Mouse (Mus musculus) splenic B cell, adult 2 months (primary cell): ENCODE data around the gene Eomes.

Source experiments
- DNase-seq: peaks from one replicate; pipeline ENCODE4 v3.0.0-alpha.2; 2011; ENCODE audit warnings: low read depth, low spot score
- H3K27me3 ChIP-seq: 2 replicates; pipeline ENCODE4 v1.6.1; 2012; ENCODE audit warnings: mild to moderate bottlenecking, low read length, moderate library complexity, mixed read lengths; ENCODE audit not compliant: control insufficient read depth, poor library complexity, insufficient read depth, severe bottlenecking
- H3K36me3 ChIP-seq: 2 replicates; pipeline ENCODE4 v1.6.1; 2012; ENCODE audit warnings: mild to moderate bottlenecking, low read length, moderate library complexity, mixed read lengths; ENCODE audit not compliant: control insufficient read depth, poor library complexity, insufficient read depth, severe bottlenecking

Gene Eomes

GRCm38 (mm10) chr9:118478839-118479507 lies 961 bp downstream of the Eomes start:
- no peaks in the 10 kb centered on the region for H3K36me3 ChIP-seq
- no peaks in the 10 kb centered on the region for H3K27me3 ChIP-seq
- DNase-seq: peak; percentile 13

- no peaks in the 10 kb centered on the region for H3K27me3 ChIP-seq
Observed at GRCm38 (mm10) chr9:118479508-118480291, 1.7 kb downstream of the Eomes start.

DNA sequence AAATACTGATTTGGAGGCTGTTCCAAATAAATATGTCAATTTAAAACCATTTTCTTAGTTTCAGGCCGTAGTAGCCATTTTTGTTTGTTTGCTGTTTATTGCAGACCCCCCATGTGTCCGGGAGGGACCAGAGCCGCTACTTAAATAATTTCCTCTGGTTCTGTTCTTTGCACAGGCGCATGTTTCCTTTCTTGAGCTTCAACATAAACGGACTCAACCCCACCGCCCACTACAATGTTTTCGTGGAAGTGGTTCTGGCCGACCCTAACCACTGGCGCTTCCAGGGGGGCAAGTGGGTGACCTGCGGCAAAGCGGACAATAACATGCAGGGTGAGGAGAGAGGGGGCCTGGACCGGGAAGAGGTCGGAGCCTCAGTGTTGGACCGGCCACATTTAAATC lies 2.3 kb downstream of the Eomes start:
- DNase-seq: no peak
- H3K27me3 ChIP-seq: no peaks in the 10 kb centered on the region
- H3K36me3 ChIP-seq: no peaks in the 10 kb centered on the region

More at GRCm38 (mm10) chr9:118479508-118480291, 1.7 kb downstream of the Eomes start:
- no peaks in the 10 kb centered on the region for H3K36me3 ChIP-seq
- no peak for DNase-seq

DNA sequence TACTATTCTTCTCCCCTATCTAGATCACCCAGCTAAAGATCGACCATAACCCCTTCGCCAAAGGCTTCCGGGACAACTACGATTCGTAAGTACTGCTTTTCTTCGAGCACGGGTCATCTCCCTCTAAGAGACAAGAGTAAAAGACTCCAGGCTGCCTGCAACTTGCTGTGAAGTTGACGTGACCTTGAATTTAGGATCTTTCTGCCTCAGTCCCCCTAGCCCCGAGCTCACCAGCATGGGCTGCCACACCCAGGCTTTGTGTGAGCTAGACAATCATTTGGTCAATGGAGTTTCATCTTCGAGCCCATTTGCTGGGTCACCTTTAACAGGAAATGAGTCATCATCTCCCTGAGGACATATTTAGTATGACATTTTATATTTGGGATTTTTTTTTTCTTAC lies 4.2 kb downstream of the Eomes start:
- no peaks in the 10 kb centered on the region for H3K36me3 ChIP-seq
- H3K27me3 ChIP-seq: no peaks in the 10 kb centered on the region
- DNase-seq: no peak

DNA sequence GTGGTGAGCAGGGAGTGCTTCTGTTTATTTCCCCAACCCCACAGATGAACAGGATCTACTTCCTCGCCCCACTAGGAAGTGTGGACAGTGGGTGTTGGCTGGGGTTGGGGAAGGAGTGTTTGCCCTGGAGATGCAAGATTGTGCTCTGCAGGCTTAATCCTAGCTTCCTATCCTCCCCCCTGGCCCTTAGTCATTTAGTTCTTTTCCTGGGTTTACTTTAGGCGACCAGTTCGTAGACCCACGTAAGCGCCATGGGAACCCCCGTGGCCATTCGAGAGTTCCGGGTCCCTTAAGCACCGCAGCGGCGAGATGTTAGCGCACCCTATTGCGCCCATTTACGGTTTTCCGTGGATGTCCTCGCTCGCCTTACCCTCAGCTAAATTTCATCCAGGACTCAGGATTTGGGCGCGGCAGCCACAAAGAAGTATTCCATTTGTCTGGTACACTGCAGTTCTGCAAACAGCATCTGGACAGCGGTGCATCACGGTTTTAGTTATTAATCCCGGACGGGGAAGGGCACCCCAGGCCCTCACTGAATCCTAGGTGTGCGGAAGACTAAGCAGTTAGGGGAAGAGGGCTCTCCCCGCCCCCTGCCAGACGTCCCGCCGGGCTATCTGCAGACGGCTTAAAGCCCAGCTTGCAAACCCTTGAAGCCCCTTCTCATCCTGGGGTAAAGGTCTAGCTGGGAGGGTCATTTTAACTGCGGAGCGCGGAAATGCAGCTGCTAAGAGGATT lies 8.5 kb downstream of the Eomes start:
- no peak for DNase-seq
- Histone ChIP-seq H3K36me3 (no peaks in the 10 kb centered on the region), H3K27me3 (no peaks in the 10 kb centered on the region)

DNA sequence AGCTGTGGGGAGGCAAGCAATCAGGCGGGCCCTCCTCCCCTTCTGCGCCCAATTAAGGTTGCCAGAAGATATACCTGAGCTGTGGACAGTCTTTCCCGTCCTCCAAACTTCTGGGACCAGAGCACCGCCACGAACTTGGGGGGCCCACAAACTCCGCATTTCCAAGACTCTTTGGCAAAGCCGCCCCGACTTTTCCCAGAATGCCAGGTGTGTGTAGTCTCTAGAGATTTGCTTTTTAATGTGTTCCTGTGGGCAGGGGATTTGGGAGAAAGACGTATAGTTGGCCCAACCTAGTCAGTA lies 9.0 kb downstream of the Eomes start:
- Histone ChIP-seq H3K36me3 (no peaks in the 10 kb centered on the region), H3K27me3 (no peaks in the 10 kb centered on the region)
- no peak for DNase-seq

DNA sequence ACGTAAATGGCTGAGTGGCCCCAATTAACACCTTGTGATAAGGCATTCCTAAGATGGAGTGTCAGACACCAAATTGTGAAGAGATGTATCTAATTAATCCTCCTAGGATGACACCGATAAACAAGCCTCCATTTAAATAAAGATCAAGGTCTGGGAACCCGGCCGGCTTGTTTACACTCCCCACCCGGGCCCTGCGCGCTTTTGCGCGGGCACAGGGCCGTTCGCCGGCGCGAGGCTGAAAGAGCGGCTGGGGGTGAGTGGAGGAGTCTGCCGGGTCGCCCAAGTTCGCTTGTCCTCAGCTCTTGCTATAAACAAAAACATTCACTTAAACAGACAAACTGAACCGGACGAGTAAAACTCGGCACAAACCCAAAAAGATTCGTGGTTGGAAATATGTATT lies 9.6 kb downstream of the Eomes start:
- Histone ChIP-seq H3K36me3 (no peaks in the 10 kb centered on the region), H3K27me3 (no peaks in the 10 kb centered on the region)
- peak; percentile 20 for DNase-seq

GRCm38 (mm10) chr9:118488138-118488895 lies 10.3 kb downstream of the Eomes start:
- peak; percentile 57 for DNase-seq
- Histone ChIP-seq H3K27me3 (no peaks in the 10 kb centered on the region), H3K36me3 (no peaks in the 10 kb centered on the region)

DNA sequence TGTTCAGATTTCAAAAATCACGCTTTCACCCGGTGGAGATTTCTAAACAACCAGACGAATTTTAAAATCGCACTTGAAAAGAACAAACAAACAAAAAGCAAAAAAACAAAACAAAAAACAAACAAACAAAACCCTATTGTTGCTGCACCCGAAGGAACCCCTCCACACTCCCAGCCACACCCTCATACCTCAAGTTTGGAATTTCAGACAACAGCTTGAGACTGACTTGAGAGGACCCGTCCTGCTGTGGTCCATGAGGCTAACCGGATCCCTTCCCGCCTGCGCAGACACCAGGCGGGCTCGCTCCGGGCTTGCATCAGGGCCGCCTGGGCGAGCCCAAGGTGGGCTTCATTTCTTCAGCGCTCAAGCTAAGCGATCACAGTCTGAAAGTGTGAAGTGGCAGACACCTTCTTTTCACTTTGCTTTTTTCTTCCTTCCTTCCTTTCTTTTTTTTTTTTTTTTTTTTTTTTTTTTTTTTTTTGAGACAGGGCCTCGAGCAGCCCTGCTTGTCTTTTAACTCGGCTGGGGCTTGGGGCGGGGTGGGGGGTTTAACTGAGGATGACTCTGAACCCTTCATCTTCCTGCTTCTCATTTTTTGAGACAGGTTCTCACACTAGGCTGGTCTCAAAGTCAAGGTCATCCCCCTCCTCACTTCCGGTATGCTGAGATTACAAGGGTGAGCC lies 11.0 kb downstream of the Eomes start:
- no peak for DNase-seq
- Histone ChIP-seq H3K27me3 (no peaks in the 10 kb centered on the region), H3K36me3 (no peaks in the 10 kb centered on the region)

GRCm38 (mm10) chr9:118489579-118490019 lies 11.6 kb downstream of the Eomes start:
- no peaks in the 10 kb centered on the region for H3K27me3 ChIP-seq
- H3K36me3 ChIP-seq: no peaks in the 10 kb centered on the region
- peak; percentile 72 for DNase-seq

DNA sequence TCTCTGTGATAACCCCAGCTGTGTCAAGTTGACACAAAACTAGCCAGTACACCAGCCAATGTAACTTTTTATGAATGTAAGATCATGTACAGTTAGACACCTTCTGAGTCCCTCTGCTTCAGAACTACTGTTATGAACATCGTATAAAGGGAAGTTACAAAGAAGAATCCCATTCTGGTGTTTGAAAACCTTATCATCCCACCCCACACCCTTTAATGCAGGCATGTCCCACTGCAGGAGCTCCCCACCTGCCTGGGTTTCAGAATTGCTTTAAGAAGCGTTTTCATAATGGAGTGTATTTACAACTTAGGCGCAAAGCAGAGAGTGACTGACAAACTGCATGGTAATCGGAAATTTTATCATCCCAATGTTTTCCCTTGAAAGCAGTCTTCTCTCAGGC lies 13.2 kb downstream of the Eomes start:
- no peak for DNase-seq
- Histone ChIP-seq H3K36me3 (no peaks in the 10 kb centered on the region), H3K27me3 (no peaks in the 10 kb centered on the region)

DNA sequence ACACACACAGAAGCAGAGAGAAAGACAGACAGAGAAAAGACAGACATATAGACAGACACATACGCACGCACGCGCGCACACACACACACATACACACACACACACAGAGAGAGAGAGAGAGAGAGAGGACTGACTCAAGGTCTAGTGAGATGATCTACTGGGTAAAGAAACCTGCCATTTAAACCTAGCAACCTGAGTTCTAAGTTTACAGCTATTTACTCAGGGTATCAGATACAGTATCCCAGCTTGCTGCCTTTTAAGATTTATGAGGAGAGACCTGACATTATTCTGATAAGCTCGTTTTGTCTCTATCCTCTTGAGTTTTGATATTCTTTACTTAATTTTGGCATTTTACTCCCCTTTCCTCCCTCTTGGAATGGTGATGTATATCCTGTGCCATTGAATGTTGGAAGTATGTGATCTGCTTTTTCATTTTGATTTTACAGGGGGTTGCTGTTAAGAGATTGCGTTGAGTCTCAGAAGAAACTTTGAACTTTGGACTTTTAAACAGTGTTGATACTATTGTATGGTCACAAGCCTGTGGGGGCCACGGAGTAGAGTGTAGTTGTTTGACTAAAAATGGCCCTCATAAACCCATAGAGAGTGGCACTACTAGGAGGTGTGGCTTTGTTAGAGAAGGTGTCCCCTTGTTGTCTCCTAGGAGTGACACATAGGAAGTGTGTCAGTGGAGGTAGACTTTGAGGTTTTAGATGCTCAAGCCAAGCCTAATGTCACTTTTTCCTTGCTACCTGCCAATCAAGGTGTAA lies 15.1 kb downstream of the Eomes start:
- Histone ChIP-seq H3K36me3 (no peaks in the 10 kb centered on the region), H3K27me3 (no peaks in the 10 kb centered on the region)
- no peak for DNase-seq

GRCm38 (mm10) chr9:118494106-118494505 lies 16.1 kb downstream of the Eomes start:
- no peak for DNase-seq
- Histone ChIP-seq H3K36me3 (no peaks in the 10 kb centered on the region), H3K27me3 (no peaks in the 10 kb centered on the region)

- Histone ChIP-seq H3K36me3 (no peaks in the 10 kb centered on the region), H3K27me3 (no peaks in the 10 kb centered on the region)
- no peak for DNase-seq
Observed at GRCm38 (mm10) chr9:118495933-118496332, 17.9 kb downstream of the Eomes start.
